Mouse (Mus musculus) liver, embryonic 14.5 days (tissue): ENCODE data around the gene Tnfrsf9. TPM values are rescaled to one million over a fixed set of nuclear protein-coding genes. Genes with fewer than 3 reads are reported as not detected.

Source experiments
- ATAC-seq: fragments of 200-750 bp; cut with Nextera tagmentation; 2 replicates; pipeline ENCODE4 v1.8.0; 2017; ENCODE audit warnings: moderate number of reproducible peaks, mild to moderate bottlenecking, moderate library complexity; ENCODE audit not compliant: insufficient read depth
- DNase-seq, 3 experiments: peaks; one replicate each; pipeline ENCODE4 v3.0.0-alpha.2; 2012 to 2013; ENCODE audit warnings: low read depth in 3 of 3, low spot score in 3 of 3
- H3K27ac ChIP-seq: fragments of 300-500 bp; sonication (generic); 2 replicates; pipeline ENCODE4 v1.5.1; 2014; ENCODE audit warnings: moderate library complexity, mild to moderate bottlenecking, control low read depth, inconsistent platforms
- H3K27me3 ChIP-seq: fragments of 300-500 bp; sonication (generic); 2 replicates; pipeline ENCODE4 v1.6.1; 2014; ENCODE audit warnings: mild to moderate bottlenecking, low read length, moderate library complexity; ENCODE audit not compliant: control insufficient read depth, insufficient read depth
- H3K36me3 ChIP-seq: fragments of 300-500 bp; sonication (generic); replicated peaks from 2 replicates; pipeline ENCODE4 v1.6.1; 2014; ENCODE audit warnings: low read depth; ENCODE audit not compliant: control insufficient read depth, insufficient read depth
- H3K4me1 ChIP-seq, 2 experiments: fragments of 200-500 bp in 1 of 2; fragments of 300-500 bp in 1 of 2; sonication (generic) in 1 of 2; replicated peaks; 2 replicates each; pipeline ENCODE4 v1.6.1; 2012 to 2014; ENCODE audit warnings: antibody characterized with exemption in 1 of 2, inconsistent platforms in 1 of 2, low read length in 1 of 2; ENCODE audit not compliant: control insufficient read depth in 2 of 2, insufficient read depth in 2 of 2
- H3K4me2 ChIP-seq: fragments of 300-500 bp; sonication (generic); 2 replicates; pipeline ENCODE4 v1.6.1; 2014; ENCODE audit warnings: low read depth, mild to moderate bottlenecking, control low read depth, moderate library complexity
- H3K4me3 ChIP-seq, 2 experiments: fragments of 200-500 bp in 1 of 2; fragments of 300-500 bp in 1 of 2; sonication (generic) in 1 of 2; 2 replicates each; pipeline ENCODE4 v1.5.1; 2012 to 2014; ENCODE audit warnings: low read depth in 2 of 2, low read length in 2 of 2, mild to moderate bottlenecking in 2 of 2, control low read depth in 1 of 2, inconsistent platforms in 1 of 2, moderate library complexity in 1 of 2; ENCODE audit not compliant: insufficient read depth in 1 of 2
- H3K9ac ChIP-seq: fragments of 300-500 bp; sonication (generic); replicated peaks from 2 replicates; pipeline ENCODE4 v1.6.1; 2014; ENCODE audit warnings: mild to moderate bottlenecking, control low read depth, moderate library complexity
- H3K9me3 ChIP-seq: fragments of 300-500 bp; sonication (generic); 2 replicates; pipeline ENCODE4 v1.6.1; 2016; ENCODE audit warnings: low read length, mixed read lengths; ENCODE audit not compliant: control insufficient read depth
- CTCF ChIP-seq: IDR thresholded peaks from 2 replicates; pipeline ENCODE4 v1.5.1; 2016; ENCODE audit warnings: antibody characterized with exemption, low read depth, control low read depth
- EP300 ChIP-seq: IDR thresholded peaks from 2 replicates; pipeline ENCODE4 v1.6.1; 2016; ENCODE audit warnings: antibody characterized with exemption, low read depth
- WGBS: fragments of 180-500 bp; shearing (Covaris S2); extraction: QIAGEN DNeasy Blood & Tissue Kit; methylation state at CpG from one replicate; pipeline ENCODE4 v1.1.7; 2014; ENCODE audit not compliant: insufficient replicate concordance; 5-methylcytosine and 5-hydroxymethylcytosine counted together
- polyA plus RNA-seq, 2 experiments: library from polyadenylated mRNA; depleted of rRNA in 1 of 2; stranded (reverse) in 1 of 2; unstranded in 1 of 2; fragments of >200 nt; fragmentation: Nextera tagmentation in 1 of 2; extraction: Ambion mirVana in 1 of 2; gene quantifications; 2 replicates each; pipeline versions ENCODE4 v1.2.1 to v1.2.3; 2012 to 2014

Gene Tnfrsf9
- polyA plus RNA-seq, 2 experiments, result 0.08 TPM; not detected in 1

- Histone ChIP-seq H3K4me3 (no peak overlapping the region), H3K9me3 (no peaks in the 10 kb centered on the region), H3K4me1 (no peaks in the 10 kb centered on the region), H3K4me2 (no peak overlapping the region), H3K9ac (no peak overlapping the region), H3K27me3 (no peaks in the 10 kb centered on the region), H3K36me3 (no peaks in the 10 kb centered on the region), H3K27ac (no peak overlapping the region)
- 74% methylated on average over 21 of the region's 21 CpGs for WGBS
- ATAC-seq, result no peak
- TF ChIP-seq CTCF, result 0 out of 2 replicates have a peak, but pooled peaks have one; percentile 4
- TF ChIP-seq EP300, result no peak
- DNase-seq, result no peak
These were observed 64.0 kb downstream of the Tnfrsf9 start for GRCm38 (mm10) chr4:150978156-150978910.

- Histone ChIP-seq H3K36me3 (no peaks in the 10 kb centered on the region), H3K4me3 (no peak overlapping the region), H3K9ac (no peak overlapping the region), H3K4me2 (no peak overlapping the region), H3K27ac (no peak overlapping the region), H3K4me1 (no peaks in the 10 kb centered on the region), H3K27me3 (no peaks in the 10 kb centered on the region), H3K9me3 (no peaks in the 10 kb centered on the region)
- ATAC-seq, result no peak
- 75% methylated on average over 9 of the region's 9 CpGs for WGBS
- no peak for DNase-seq
- TF ChIP-seq CTCF, result no peak
- no peak for TF ChIP-seq EP300
These were observed 65.1 kb downstream of the Tnfrsf9 start for GRCm38 (mm10) chr4:150979455-150979854.

DNA sequence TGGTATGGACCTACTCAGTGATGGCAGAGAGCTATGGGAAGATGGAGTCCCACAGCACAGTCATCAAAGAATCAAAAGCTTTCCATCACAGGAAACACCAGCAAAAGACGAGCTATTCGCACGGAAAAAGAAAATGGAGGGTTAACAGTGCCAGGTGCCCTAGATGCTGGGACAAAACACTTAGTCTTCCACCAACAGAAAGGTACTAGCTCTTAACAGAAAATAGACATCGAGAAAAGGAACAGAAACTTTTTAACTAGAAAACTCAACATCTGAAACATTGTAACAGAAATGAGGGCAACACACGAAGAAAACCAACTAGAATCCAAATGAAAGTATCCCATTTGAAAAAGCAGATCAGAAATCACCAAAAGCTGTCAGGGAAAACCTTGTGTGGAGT, 65.8 kb downstream of the Tnfrsf9 start:
- no peak for DNase-seq
- Histone ChIP-seq H3K9ac (no peak overlapping the region), H3K27ac (no peak overlapping the region), H3K4me2 (no peak overlapping the region), H3K4me3 (no peak overlapping the region), H3K4me1 (no peaks in the 10 kb centered on the region), H3K9me3 (no peaks in the 10 kb centered on the region), H3K36me3 (no peaks in the 10 kb centered on the region), H3K27me3 (no peaks in the 10 kb centered on the region)
- ATAC-seq, result no peak
- WGBS, result 62% methylated on average over 5 of the region's 5 CpGs
- no peak for TF ChIP-seq EP300
- TF ChIP-seq CTCF, result no peak

DNA sequence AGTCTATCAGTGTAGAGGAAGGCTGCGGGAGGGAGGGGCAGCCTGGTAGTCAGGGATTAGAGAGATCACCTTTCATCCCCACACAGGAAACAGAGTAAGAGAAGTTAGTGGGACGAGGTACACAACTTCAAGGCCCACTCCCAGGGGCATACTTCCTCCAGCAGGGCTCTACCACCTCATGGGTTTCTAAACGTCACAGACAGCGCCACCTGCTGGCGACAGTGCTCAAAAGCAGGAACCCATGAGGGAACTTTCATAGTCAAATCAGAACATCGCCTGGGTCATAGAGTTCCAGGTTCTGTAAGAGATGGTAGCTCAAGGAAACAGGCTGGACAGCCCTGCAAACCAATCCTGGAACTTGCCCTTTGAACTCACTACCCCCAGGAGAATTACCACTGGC, 75.8 kb downstream of the Tnfrsf9 start:
- no peak for DNase-seq
- 40% methylated on average over 6 of the region's 6 CpGs for WGBS

More for the DNA sequence above, 75.8 kb downstream of the Tnfrsf9 start:
- TF ChIP-seq CTCF (peak; percentile 64), EP300 (no peak)
- Histone ChIP-seq H3K9me3 (no peaks in the 10 kb centered on the region; the same call in 1 of the 2 replicates), H3K9ac (no peak overlapping the region), H3K27me3 (no peaks in the 10 kb centered on the region), H3K4me1 (no peaks in the 10 kb centered on the region), H3K4me2 (no peak overlapping the region), H3K27ac (no peak overlapping the region), H3K4me3 (no peak overlapping the region), H3K36me3 (no peaks in the 10 kb centered on the region)
- ATAC-seq, result no peak

Other genes starting within 250 kb of the Tnfrsf9 start
- 11.3 and 12.6 TPM in 2 replicates for gene Errfi1, start 60.6 kb upstream of the Tnfrsf9 start, polyA plus RNA-seq (2012; rRNA removed)
- gene Errfi1, start 60.6 kb upstream of the Tnfrsf9 start, polyA plus RNA-seq (2014; fragmentation: Nextera tagmentation; extraction: Ambion mirVana), result 23.1 and 26.1 TPM in 2 replicates
- 130 and 180 TPM in 2 replicates for gene Park7, start 125 bp upstream of the Tnfrsf9 start, polyA plus RNA-seq (2012; rRNA removed)
- gene Park7, start 125 bp upstream of the Tnfrsf9 start, polyA plus RNA-seq (2014; fragmentation: Nextera tagmentation; extraction: Ambion mirVana), result 259 and 263 TPM in 2 replicates
- gene Uts2, start 82.5 kb downstream of the Tnfrsf9 start, polyA plus RNA-seq (2012; rRNA removed), result not detected in 2 replicates
- not detected in 2 replicates for gene Uts2, start 82.5 kb downstream of the Tnfrsf9 start, polyA plus RNA-seq (2014; fragmentation: Nextera tagmentation; extraction: Ambion mirVana)
- 2.2 and 2.3 TPM in 2 replicates for gene Per3, start 130.1 kb downstream of the Tnfrsf9 start, polyA plus RNA-seq (2012; rRNA removed)
- 2.4 and 2.9 TPM in 2 replicates for gene Per3, start 130.1 kb downstream of the Tnfrsf9 start, polyA plus RNA-seq (2014; fragmentation: Nextera tagmentation; extraction: Ambion mirVana)
- 17.9 and 24.7 TPM in 2 replicates for gene Vamp3, start 143.4 kb downstream of the Tnfrsf9 start, polyA plus RNA-seq (2012; rRNA removed)
- gene Vamp3, start 143.4 kb downstream of the Tnfrsf9 start, polyA plus RNA-seq (2014; fragmentation: Nextera tagmentation; extraction: Ambion mirVana), result 11.0 and 14.0 TPM in 2 replicates
- not detected in 2 replicates for gene Gm13090, start 175.0 kb downstream of the Tnfrsf9 start, polyA plus RNA-seq (2012; rRNA removed)
- not detected in 2 replicates for gene Gm13090, start 175.0 kb downstream of the Tnfrsf9 start, polyA plus RNA-seq (2014; fragmentation: Nextera tagmentation; extraction: Ambion mirVana)